Comparison of ENCODE assay signal across 17 mouse cellular contexts in the genomic region with DNA sequence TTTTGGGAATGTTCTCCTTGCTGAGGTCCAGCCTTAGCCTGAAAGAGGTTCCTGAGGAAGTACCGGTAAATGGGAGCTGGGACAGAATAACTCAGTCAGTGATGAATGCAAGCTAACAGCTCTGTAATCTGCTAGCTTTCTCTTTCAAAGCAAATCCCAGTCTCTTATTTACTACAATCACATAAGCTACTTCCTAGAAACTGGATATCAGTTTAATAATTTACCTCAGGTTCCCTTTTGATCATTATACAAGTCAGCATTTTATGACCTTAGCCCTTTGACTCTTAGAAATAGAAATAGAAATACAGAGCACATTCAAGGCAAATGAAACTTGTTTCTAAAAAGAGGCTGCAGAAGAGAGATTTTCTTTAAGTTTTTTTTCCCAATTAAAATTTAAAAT.
"Had no signal": no experiment of that assay in that cellular context is flagged by ENCODE, and none has a peak within 500 bp of the region (broad histone marks: within the 10 kb centered on the region; RNA-seq: fewer than 3 reads in every experiment).

No protein-coding gene starts in this region.

- H3K27ac ChIP-seq: limb, embryonic 12.5 days; limb, embryonic 15.5 days; liver, embryonic 14.5 days; lung, embryonic 15.5 days; stomach, postnatal 0 days had no signal

- H3K9ac ChIP-seq: limb, embryonic 12.5 days; limb, embryonic 15.5 days; liver, embryonic 14.5 days; lung, embryonic 15.5 days had no signal

- ATAC-seq: inflammation-experienced regulatory T-cells, adult 6 months had no signal

- H3K4me3 ChIP-seq: limb, embryonic 12.5 days; limb, embryonic 15.5 days; lung, embryonic 15.5 days had no signal

- H3K4me2 ChIP-seq: limb, embryonic 12.5 days; limb, embryonic 15.5 days; lung, embryonic 15.5 days; midbrain, embryonic 11.5 days had no signal

- H3K27me3 ChIP-seq: limb, embryonic 12.5 days; limb, embryonic 15.5 days; lung, embryonic 15.5 days had no signal

- H3K9me3 ChIP-seq: limb, embryonic 15.5 days; lung, embryonic 15.5 days had no signal

- DNase-seq: kidney, postnatal 10 days; kidney, postnatal 36 days; left cerebral cortex, postnatal 4 days; lung, adult 18-20 months; lung, postnatal 14 days; lung, postnatal 4 days; midbrain, embryonic 14.5 days; thymus, adult 2 months; thymus, postnatal 14 days; thymus, postnatal 4 days had no signal

- H3K4me1 ChIP-seq: limb, embryonic 12.5 days; limb, embryonic 15.5 days; lung, embryonic 15.5 days had no signal

- H3K36me3 ChIP-seq: limb, embryonic 12.5 days; limb, embryonic 15.5 days; lung, embryonic 15.5 days had no signal
